In the genomic region with DNA sequence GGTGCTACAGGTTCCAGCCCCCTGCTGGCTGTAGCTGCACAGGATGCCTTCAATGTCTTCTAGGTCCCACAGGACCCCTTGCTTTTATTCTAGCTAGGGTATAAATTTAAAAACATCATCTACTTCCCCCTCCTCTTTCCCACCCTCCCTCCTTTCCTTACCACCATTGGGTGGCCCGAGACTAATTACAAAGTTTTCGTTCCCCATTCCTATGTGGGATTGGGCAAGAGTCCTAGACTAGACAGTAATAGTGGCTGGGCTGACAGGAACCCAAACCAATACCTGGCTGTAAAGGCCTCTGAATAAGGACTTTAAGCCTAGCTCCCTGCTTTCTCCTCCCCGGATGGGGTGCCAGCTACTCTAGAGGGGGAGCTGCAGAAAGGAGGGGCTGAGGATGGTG, we compare ENCODE assay signal across 21 mouse cellular contexts. TPM values are rescaled to one million over a fixed set of nuclear protein-coding genes. Genes with fewer than 3 reads are reported as not detected.
A peak's percentile ranks its signal among the peaks of the same experiment; 100 is the strongest.
DNase-seq lines count a peak whose midpoint lies in the region; ATAC-seq and TF ChIP-seq lines count a peak whose summit lies in the region.
"Had no signal": no experiment of that assay in that cellular context is flagged by ENCODE, and none has a peak within 500 bp of the region (broad histone marks: within the 10 kb centered on the region; RNA-seq: fewer than 3 reads in every experiment).

No protein-coding gene starts in this region.

- intact Hi-C loops in left cerebral cortex, postnatal 4 days (cut with DNase I) = no loop called here

- 0 out of 2 replicates have a peak, but pooled peaks have one; percentile 15 for TF ChIP-seq CTCF in kidney, postnatal 0 days (IDR thresholded peaks at IDR 0.05; ENCODE audit: low read depth)
- TF ChIP-seq CTCF in lung, postnatal 0 days (IDR thresholded peaks at IDR 0.05) = peak; percentile 27; the same call in 1 of the 2 replicates
- no peak for TF ChIP-seq CTCF in lung, adult 2 months (IDR thresholded peaks at IDR 0.05; ENCODE audit: insufficient read depth, low read length)

- H3K27ac ChIP-seq in kidney, postnatal 0 days = no peak overlapping the region
- no peak overlapping the region for H3K27ac ChIP-seq in lung, postnatal 0 days (ENCODE audit: low read length)
- H3K27ac ChIP-seq: embryonic facial prominence, embryonic 12.5 days; forebrain, embryonic 15.5 days; heart, adult 2 months; heart, embryonic 15.5 days; hindbrain, embryonic 13.5 days had no signal

- TF ChIP-seq POLR2A in lung, adult 2 months (IDR thresholded peaks at IDR 0.05; ENCODE audit: borderline replicate concordance, extremely low read depth, low read depth, low read length) = no peak

- no peak for DNase-seq in kidney, postnatal 0 days (ENCODE audit: low spot score)
- no peak for DNase-seq in kidney, postnatal 10 days
- no peak for DNase-seq in lung, postnatal 0 days (ENCODE audit: low spot score)
- DNase-seq in lung, adult 2 months = no peak
- no peak for DNase-seq in frontal cortex, postnatal 10 days (ENCODE audit: low spot score in 2 of 2)
- DNase-seq in ovary, adult 18-20 months (ENCODE audit: low spot score) = no peak
- DNase-seq in left cerebral cortex, postnatal 4 days = no peak
- DNase-seq: adrenal gland, adult 2 months; adrenal gland, postnatal 25 days; cerebellum, adult 18-20 months; cerebellum, postnatal 10 days; gastrocnemius, postnatal 10 days; heart, adult 2 months; heart, postnatal 14 days had no signal

- H3K4me3 ChIP-seq in kidney, postnatal 0 days (replicated peaks; ENCODE audit: low read depth, low read length) = no peak overlapping the region
- H3K4me3 ChIP-seq in lung, postnatal 0 days (ENCODE audit: low read depth, low read length) = no peak overlapping the region
- no peak overlapping the region for H3K4me3 ChIP-seq in lung, adult 2 months (replicated peaks; ENCODE audit: extremely low read depth, low read depth, low read length)
- H3K4me3 ChIP-seq: embryonic facial prominence, embryonic 12.5 days; forebrain, embryonic 15.5 days; heart, adult 2 months; heart, embryonic 15.5 days; hindbrain, embryonic 13.5 days had no signal

- ATAC-seq in kidney, postnatal 0 days (replicated peaks; ENCODE audit: low FRiP score, low read depth) = no peak
- no peak for ATAC-seq in lung, postnatal 0 days
- peak; percentile 87 for ATAC-seq in megakaryocyte progenitor cell, adult 5-6 weeks (replicated peaks; ENCODE audit: poor library complexity)
- ATAC-seq: forebrain, embryonic 15.5 days had no signal

- peaks cover 27% of the 10 kb centered on the region for H3K36me3 ChIP-seq in kidney, postnatal 0 days (ENCODE audit: insufficient read depth, low read length)
- H3K36me3 ChIP-seq in lung, postnatal 0 days (ENCODE audit: insufficient read depth, low read length) = peaks cover 21% of the 10 kb centered on the region
- H3K36me3 ChIP-seq: embryonic facial prominence, embryonic 12.5 days; forebrain, embryonic 15.5 days; hindbrain, embryonic 13.5 days had no signal

- H3K27me3 ChIP-seq in kidney, postnatal 0 days (ENCODE audit: insufficient read depth, low read length) = no peaks in the 10 kb centered on the region
- H3K27me3 ChIP-seq in lung, postnatal 0 days (replicated peaks; ENCODE audit: insufficient read depth, low read length) = no peaks in the 10 kb centered on the region
- H3K27me3 ChIP-seq: CH12.LX; embryonic facial prominence, embryonic 12.5 days; forebrain, embryonic 15.5 days; heart, embryonic 15.5 days; hindbrain, embryonic 13.5 days had no signal

- peaks cover 6% of the 10 kb centered on the region; the same call in 1 of the 2 replicates for H3K4me1 ChIP-seq in kidney, postnatal 0 days (replicated peaks; ENCODE audit: insufficient read depth, low read length)
- no peaks in the 10 kb centered on the region for H3K4me1 ChIP-seq in lung, postnatal 0 days (ENCODE audit: insufficient read depth, low read depth, low read length)
- H3K4me1 ChIP-seq in lung, adult 2 months (ENCODE audit: control insufficient read depth, insufficient read depth, low read length) = 0 out of 2 replicates have a peak, but pooled peaks cover 2% of the 10 kb centered on the region

- no peak for TF ChIP-seq EP300 in lung, postnatal 0 days (IDR thresholded peaks at IDR 0.05)

- H3K9ac ChIP-seq in kidney, postnatal 0 days (ENCODE audit: low read depth, low read length) = no peak overlapping the region
- H3K9ac ChIP-seq in lung, postnatal 0 days (replicated peaks; ENCODE audit: low read depth) = no peak overlapping the region
- H3K9ac ChIP-seq: embryonic facial prominence, embryonic 12.5 days; forebrain, embryonic 15.5 days; heart, embryonic 15.5 days; hindbrain, embryonic 13.5 days had no signal

- no peak overlapping the region for H3K4me2 ChIP-seq in kidney, postnatal 0 days (ENCODE audit: low read length)
- H3K4me2 ChIP-seq in lung, postnatal 0 days (replicated peaks; ENCODE audit: low read depth, low read length) = no peak overlapping the region
- H3K4me2 ChIP-seq: embryonic facial prominence, embryonic 12.5 days; forebrain, embryonic 15.5 days; heart, embryonic 11.5 days; heart, embryonic 15.5 days; hindbrain, embryonic 13.5 days had no signal

- WGBS in kidney, postnatal 0 days = 84% methylated on average over 3 of the region's 3 CpGs
- WGBS in lung, postnatal 0 days = 85% methylated on average over 3 of the region's 3 CpGs
- WGBS in lung, adult 2 months = 77% methylated on average over 3 of the region's 3 CpGs

- H3K9me3 ChIP-seq in kidney, postnatal 0 days (replicated peaks; ENCODE audit: low read length) = no peaks in the 10 kb centered on the region
- no peaks in the 10 kb centered on the region for H3K9me3 ChIP-seq in lung, postnatal 0 days (ENCODE audit: low read length)
- H3K9me3 ChIP-seq: embryonic facial prominence, embryonic 12.5 days; forebrain, embryonic 15.5 days; heart, embryonic 15.5 days; hindbrain, embryonic 13.5 days had no signal

RNA-seq across cellular contexts. Expression of a gene that starts 25.8 kb away (rescaled TPM):
- polyA plus RNA-seq in kidney, postnatal 0 days (2015; fragmentation: Nextera tagmentation; extraction: Ambion mirVana) = 93.0 and 114 TPM in 2 replicates
- 177 and 239 TPM in 2 replicates for polyA plus RNA-seq in lung, postnatal 0 days (2015; fragmentation: Nextera tagmentation; extraction: Ambion mirVana)
- polyA plus RNA-seq in lung, adult 2 months (2012; rRNA removed) = 108 and 149 TPM in 2 replicates
- total RNA-seq in megakaryocyte progenitor cell, adult 5-6 weeks (2015) = 0.15 and 0.44 TPM in 2 replicates
- total RNA-seq in megakaryocyte progenitor cell, adult 5-6 weeks (2017) = 0.68 TPM in 1 of 2 replicates, not detected in the other
- total RNA-seq in left cerebral cortex, postnatal 4 days (2021) = 1 to 10 TPM; 4.9 to 6.2 TPM

RNA-seq across cellular contexts. Expression of a gene that starts 40.1 kb away (rescaled TPM):
- polyA plus RNA-seq in kidney, postnatal 0 days (2015; fragmentation: Nextera tagmentation; extraction: Ambion mirVana) = 14.8 and 14.9 TPM in 2 replicates
- 13.7 and 14.8 TPM in 2 replicates for polyA plus RNA-seq in lung, postnatal 0 days (2015; fragmentation: Nextera tagmentation; extraction: Ambion mirVana)
- 2.8 and 3.3 TPM in 2 replicates for polyA plus RNA-seq in lung, adult 2 months (2012; rRNA removed)
- 5.1 and 5.8 TPM in 2 replicates for total RNA-seq in megakaryocyte progenitor cell, adult 5-6 weeks (2015)
- 9.1 and 10.8 TPM in 2 replicates for total RNA-seq in megakaryocyte progenitor cell, adult 5-6 weeks (2017)
- 10 to 100 TPM; 10.5 to 10.9 TPM for total RNA-seq in left cerebral cortex, postnatal 4 days (2021)

RNA-seq across cellular contexts. Expression of a gene that starts 44.5 kb away (rescaled TPM):
- polyA plus RNA-seq in kidney, postnatal 0 days (2015; fragmentation: Nextera tagmentation; extraction: Ambion mirVana) = 3.6 and 4.8 TPM in 2 replicates
- polyA plus RNA-seq in lung, postnatal 0 days (2015; fragmentation: Nextera tagmentation; extraction: Ambion mirVana) = 7.1 and 7.8 TPM in 2 replicates
- 8.9 and 16.2 TPM in 2 replicates for polyA plus RNA-seq in lung, adult 2 months (2012; rRNA removed)
- total RNA-seq in megakaryocyte progenitor cell, adult 5-6 weeks (2015) = 0.42 and 0.67 TPM in 2 replicates
- 1.9 and 3.8 TPM in 2 replicates for total RNA-seq in megakaryocyte progenitor cell, adult 5-6 weeks (2017)
- total RNA-seq in left cerebral cortex, postnatal 4 days (2021) = 1 to 10 TPM; 2.9 to 5.8 TPM

RNA-seq across cellular contexts. Expression of a gene that starts 52.0 kb away (rescaled TPM):
- 64.0 and 73.0 TPM in 2 replicates for polyA plus RNA-seq in kidney, postnatal 0 days (2015; fragmentation: Nextera tagmentation; extraction: Ambion mirVana)
- 66.4 and 67.7 TPM in 2 replicates for polyA plus RNA-seq in lung, postnatal 0 days (2015; fragmentation: Nextera tagmentation; extraction: Ambion mirVana)
- 95.3 and 107 TPM in 2 replicates for polyA plus RNA-seq in lung, adult 2 months (2012; rRNA removed)
- total RNA-seq in megakaryocyte progenitor cell, adult 5-6 weeks (2015) = 16.3 and 17.1 TPM in 2 replicates
- total RNA-seq in megakaryocyte progenitor cell, adult 5-6 weeks (2017) = 61.3 and 64.3 TPM in 2 replicates
- 100 to 1,000 TPM; 130 to 141 TPM for total RNA-seq in left cerebral cortex, postnatal 4 days (2021)
